Mouse (Mus musculus): Measurements from ENCODE around the gene Mettl7b. TPM values are rescaled to one million over a fixed set of nuclear protein-coding genes. Genes with fewer than 3 reads are reported as not detected.

Mettl7b gene
- not detected in 2 replicates for polyA plus RNA-seq (2012; rRNA removed)

GRCm38 (mm10) chr10:128960590-128961584 lies at the start of gene Mettl7b:
Gene Mettl7b (minus strand): TSS chr10:128960988.

DNA sequence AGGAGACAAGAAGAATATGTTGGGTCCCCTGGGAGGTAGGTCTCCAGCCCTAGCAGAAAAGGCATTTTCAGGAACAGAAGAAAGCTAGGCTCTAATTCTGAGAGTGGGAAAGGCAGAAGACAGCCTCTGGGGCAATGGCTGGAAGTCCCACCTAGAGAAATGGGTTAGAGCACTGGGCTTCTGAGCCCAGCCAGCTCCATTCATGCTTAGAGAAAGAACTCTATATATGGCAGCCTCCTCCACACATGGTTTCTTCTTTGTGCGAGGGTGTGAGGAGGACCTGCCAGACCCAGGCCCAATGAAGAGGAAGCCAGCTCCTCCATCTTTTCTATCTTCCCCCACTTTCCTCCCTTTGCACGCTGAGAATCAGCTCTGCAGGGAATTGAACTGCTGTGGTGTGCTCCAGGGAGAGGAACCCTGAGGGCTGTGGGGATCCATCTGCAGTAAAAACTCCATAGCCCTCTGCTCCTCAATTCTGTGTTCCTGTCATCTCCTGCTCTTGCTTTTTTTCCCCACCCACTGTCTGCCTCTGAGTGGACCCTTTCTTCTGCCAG lies 49.6 kb upstream of the Mettl7b start, which contains the start of gene Olfr763:
Olfr763 (plus strand) TSS at position 504 of the 554 bp plus-strand sequence.

GRCm38 (mm10) chr10:128989131-128989530 lies 28.3 kb upstream of the Mettl7b start, which contains the start of gene Olfr9:
Gene Olfr9 (plus strand): TSS chr10:128989431.

DNA sequence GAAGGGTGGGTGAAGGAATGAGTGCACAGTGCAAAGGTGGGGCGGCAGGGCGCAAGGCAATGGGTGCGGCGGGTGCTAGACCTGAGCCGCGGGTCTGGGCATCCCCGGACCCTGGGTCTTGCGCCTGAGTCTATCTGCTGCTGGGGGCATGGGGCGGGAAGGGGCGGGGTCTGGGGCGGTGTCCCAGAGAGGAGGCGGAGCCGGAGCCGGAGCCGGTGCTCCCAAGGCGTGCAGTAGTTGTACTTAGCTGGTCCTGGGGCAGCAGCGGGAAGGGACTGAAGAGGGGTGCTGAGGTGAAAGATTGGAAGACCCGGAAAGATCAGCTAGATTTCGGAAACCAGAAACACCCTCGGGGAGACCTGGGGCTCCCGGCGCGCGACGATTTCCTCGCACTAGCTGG lies 27.2 kb downstream of the Mettl7b start, which contains the start of gene Itga7:
Itga7 (plus strand) TSS at position 245 of the 400 bp plus-strand sequence.

GRCm38 (mm10) chr10:128923935-128924334 lies 36.9 kb downstream of the Mettl7b start, which contains the start of gene Bloc1s1:
Gene Bloc1s1 (minus strand): TSS chr10:128924035.

GRCm38 (mm10) chr10:128922822-128923012 lies 38.1 kb downstream of the Mettl7b start, which contains the start of gene Rdh5:
Gene Rdh5 (minus strand): TSS chr10:128922888.

Other genes starting within 250 kb of the Mettl7b start
- gene Dgka, start 216.1 kb downstream of the Mettl7b start, polyA plus RNA-seq (2012; rRNA removed): 12.3 and 12.4 TPM in 2 replicates
- gene Pym1, start 213.1 kb downstream of the Mettl7b start, polyA plus RNA-seq (2012; rRNA removed): 61.2 and 63.3 TPM in 2 replicates
- 0.57 and 2.0 TPM in 2 replicates for gene Mmp19, start 170.1 kb downstream of the Mettl7b start, polyA plus RNA-seq (2012; rRNA removed)
- 21.0 and 21.6 TPM in 2 replicates for gene Dnajc14, start 156.9 kb downstream of the Mettl7b start, polyA plus RNA-seq (2012; rRNA removed)
- 19.9 TPM in 2 replicates for gene Tmem198b, start 156.6 kb downstream of the Mettl7b start, polyA plus RNA-seq (2012; rRNA removed)
- gene Sarnp, start 143.7 kb downstream of the Mettl7b start, polyA plus RNA-seq (2012; rRNA removed): 93.1 and 94.4 TPM in 2 replicates
- 15.6 and 17.2 TPM in 2 replicates for gene Ormdl2, start 139.3 kb downstream of the Mettl7b start, polyA plus RNA-seq (2012; rRNA removed)
- gene Gdf11, start 69.3 kb downstream of the Mettl7b start, polyA plus RNA-seq (2012; rRNA removed): 8.7 and 8.9 TPM in 2 replicates
- 65.0 and 99.6 TPM in 2 replicates for gene Cd63, start 60.0 kb downstream of the Mettl7b start, polyA plus RNA-seq (2012; rRNA removed)
- 11.4 and 19.1 TPM in 2 replicates for gene Rdh5, start 38.1 kb downstream of the Mettl7b start, polyA plus RNA-seq (2012; rRNA removed)
- gene Bloc1s1, start 37.0 kb downstream of the Mettl7b start, polyA plus RNA-seq (2012; rRNA removed): 280 and 314 TPM in 2 replicates
- 11.6 and 16.9 TPM in 2 replicates for gene Itga7, start 27.2 kb downstream of the Mettl7b start, polyA plus RNA-seq (2012; rRNA removed)
- not detected in 2 replicates for gene Olfr9, start 28.4 kb upstream of the Mettl7b start, polyA plus RNA-seq (2012; rRNA removed)
- gene Olfr763, start 49.8 kb upstream of the Mettl7b start, polyA plus RNA-seq (2012; rRNA removed): not detected in 2 replicates
- not detected in 2 replicates for gene Olfr764-ps1, start 78.9 kb upstream of the Mettl7b start, polyA plus RNA-seq (2012; rRNA removed)
- gene Olfr765, start 89.0 kb upstream of the Mettl7b start, polyA plus RNA-seq (2012; rRNA removed): not detected in 2 replicates
- gene Olfr766-ps1, start 108.0 kb upstream of the Mettl7b start, polyA plus RNA-seq (2012; rRNA removed): not detected in 2 replicates
- not detected in 2 replicates for gene Olfr767, start 121.9 kb upstream of the Mettl7b start, polyA plus RNA-seq (2012; rRNA removed)
- gene Olfr768, start 138.4 kb upstream of the Mettl7b start, polyA plus RNA-seq (2012; rRNA removed): not detected in 2 replicates
- not detected in 2 replicates for gene Olfr769, start 156.9 kb upstream of the Mettl7b start, polyA plus RNA-seq (2012; rRNA removed)
- gene Olfr770, start 178.0 kb upstream of the Mettl7b start, polyA plus RNA-seq (2012; rRNA removed): not detected in 2 replicates
- not detected in 2 replicates for gene Olfr771, start 203.8 kb upstream of the Mettl7b start, polyA plus RNA-seq (2012; rRNA removed)
- not detected in 2 replicates for gene Olfr772, start 216.9 kb upstream of the Mettl7b start, polyA plus RNA-seq (2012; rRNA removed)
- gene Olfr773, start 226.4 kb upstream of the Mettl7b start, polyA plus RNA-seq (2012; rRNA removed): not detected in 2 replicates

All from central nervous system, embryonic 18 days (tissue).